Mouse (Mus musculus) adrenal gland, postnatal 10 days (tissue): ENCODE results near the gene Nop58. TPM values are rescaled to one million over a fixed set of nuclear protein-coding genes. Genes with fewer than 3 reads are reported as not detected.
"Not testable (repeated sequence)": the region's sequence is repeated elsewhere in the genome, so short reads cannot be mapped to it uniquely, and the experiment has no call there.

ENCODE experiments used
- DNase-seq: peaks from one replicate; pipeline ENCODE4 v3.0.0; 2021; ENCODE audit warnings: mixed read lengths
- total RNA-seq, 2 experiments: library from RNA; stranded (reverse); gene quantifications; 2 replicates each; pipeline ENCODE4 v1.2.3; 2021

Nop58 gene
- total RNA-seq, 2 experiments from 2014 or later: 114 to 126 TPM

DNA sequence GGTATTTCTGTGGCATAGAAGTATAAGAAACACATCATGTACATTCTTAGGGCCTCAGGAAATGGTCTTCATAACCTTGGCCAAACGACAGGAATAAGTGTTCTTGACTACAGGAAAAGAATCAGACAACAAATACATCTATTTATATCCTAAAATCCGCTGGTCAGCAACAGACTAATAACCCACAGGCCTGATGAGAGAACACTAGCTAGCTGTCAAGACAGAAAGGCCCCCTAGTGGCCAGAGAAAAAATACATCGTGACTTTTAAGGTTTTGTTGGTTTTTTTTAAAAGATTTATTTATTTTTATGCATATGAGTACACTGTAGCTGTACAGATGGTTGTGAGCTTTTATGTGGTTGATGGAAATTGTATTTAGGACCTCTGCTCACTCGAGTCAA lies 35.1 kb downstream of the Nop58 start:
- peak; percentile 21 for DNase-seq

DNA sequence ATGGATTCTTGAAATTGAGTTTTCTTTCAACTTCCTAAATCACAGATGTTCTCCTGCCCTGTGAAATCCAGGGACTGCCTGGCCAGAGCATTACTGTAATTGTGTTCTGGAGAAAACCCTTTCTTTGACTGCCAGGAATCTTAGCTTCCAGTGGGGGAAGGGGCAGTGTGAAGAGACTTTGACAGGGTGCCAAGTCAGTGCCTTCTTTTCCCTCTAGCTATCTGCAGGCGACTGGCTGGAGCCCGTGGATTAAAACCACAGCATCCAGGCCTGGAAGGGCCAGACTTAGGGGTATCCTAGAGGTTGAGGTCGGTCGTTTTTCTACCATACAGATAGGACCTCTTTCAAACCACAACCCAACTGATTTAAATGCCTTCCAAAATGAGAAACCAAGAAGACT lies 40.9 kb downstream of the Nop58 start:
- peak; percentile 48 for DNase-seq

DNA sequence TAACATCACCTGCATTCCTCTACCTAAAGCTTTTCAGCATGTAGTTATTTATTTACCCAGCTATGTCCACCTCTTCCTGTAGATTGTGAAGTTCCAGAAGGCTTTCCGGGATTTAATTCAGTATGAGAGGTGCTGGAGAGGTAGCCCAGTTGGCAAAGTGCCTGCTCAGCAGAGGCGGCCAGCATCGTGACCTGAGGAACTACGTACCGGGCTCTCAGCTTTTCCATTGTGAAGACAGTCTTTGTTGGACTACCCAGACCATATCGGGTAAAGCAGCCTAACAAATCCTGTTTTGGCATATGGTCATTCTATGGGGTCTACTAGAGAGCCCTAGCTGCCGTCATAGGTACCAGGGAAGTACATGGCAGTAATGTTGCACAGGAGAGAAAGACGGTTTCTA lies 45.3 kb downstream of the Nop58 start:
- DNase-seq: peak; percentile 26

DNA sequence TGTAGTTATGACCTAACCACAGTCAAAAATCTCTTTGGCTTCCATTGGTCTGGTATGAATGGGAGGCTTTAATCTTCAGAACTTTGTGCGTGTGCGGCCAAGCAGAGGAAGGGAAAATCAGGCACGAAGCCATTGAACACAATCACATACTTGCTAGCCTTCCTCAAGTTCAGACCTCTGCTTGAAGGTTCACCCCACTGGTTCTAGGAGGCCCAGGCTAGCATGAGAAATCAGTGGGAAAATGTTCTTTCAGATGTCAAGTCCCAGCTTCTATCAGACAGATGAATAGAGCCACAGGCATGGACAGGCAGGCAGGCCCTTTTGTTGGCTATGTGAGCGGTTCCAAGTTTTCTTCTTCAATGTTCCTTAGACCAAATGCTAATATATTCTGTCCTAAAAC lies 46.0 kb downstream of the Nop58 start:
- DNase-seq: no peak

DNA sequence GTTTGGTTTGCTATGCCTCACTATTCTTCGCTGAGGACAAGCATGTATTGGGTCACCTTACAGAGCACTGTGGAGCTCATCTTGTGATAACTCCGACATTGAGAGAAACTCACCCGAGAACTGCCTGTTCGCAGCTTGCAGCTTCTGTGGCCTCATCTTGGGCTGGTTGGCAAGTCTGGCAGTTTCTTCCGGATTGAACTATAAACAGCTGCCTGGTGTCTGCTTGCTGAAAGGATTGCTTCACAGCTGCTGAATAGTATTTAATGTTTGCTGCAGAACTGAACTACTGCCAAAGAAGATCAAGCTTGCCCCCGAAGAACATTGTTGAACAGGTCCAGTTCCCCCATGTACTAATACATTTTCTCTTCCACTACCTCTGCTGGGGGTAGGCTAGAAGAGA lies 49.3 kb downstream of the Nop58 start:
- DNase-seq: no peak

DNA sequence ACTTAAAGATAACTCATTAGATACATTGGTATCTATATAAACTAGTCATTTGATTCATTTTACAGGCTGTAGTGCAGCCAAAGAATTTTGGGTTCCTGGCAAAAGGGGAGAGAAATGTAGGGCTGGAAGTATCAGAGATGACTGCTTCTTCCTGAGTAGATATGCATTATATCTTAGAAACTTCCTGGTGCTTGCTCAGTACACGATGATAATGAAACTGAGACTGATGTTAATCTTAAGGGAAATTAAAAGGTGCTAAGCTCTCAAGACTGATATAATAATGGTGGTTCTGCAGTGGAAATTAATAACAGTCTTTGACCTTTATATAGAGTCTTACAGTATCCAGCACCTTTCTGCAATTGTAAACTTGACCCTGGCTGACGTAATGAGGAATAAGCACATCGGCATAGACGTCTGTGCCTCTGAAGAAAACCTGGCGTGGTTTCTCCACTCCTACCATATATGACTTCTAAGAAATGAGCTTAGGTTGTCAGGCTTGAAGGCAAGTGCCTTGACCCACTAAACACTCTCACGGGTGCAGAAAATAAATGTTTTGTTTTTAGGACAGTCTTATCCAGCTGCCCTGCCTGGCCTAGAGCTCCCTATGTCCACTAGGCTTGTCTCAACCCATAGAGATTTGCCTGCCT lies 54.1 kb downstream of the Nop58 start:
- DNase-seq: no peak

DNA sequence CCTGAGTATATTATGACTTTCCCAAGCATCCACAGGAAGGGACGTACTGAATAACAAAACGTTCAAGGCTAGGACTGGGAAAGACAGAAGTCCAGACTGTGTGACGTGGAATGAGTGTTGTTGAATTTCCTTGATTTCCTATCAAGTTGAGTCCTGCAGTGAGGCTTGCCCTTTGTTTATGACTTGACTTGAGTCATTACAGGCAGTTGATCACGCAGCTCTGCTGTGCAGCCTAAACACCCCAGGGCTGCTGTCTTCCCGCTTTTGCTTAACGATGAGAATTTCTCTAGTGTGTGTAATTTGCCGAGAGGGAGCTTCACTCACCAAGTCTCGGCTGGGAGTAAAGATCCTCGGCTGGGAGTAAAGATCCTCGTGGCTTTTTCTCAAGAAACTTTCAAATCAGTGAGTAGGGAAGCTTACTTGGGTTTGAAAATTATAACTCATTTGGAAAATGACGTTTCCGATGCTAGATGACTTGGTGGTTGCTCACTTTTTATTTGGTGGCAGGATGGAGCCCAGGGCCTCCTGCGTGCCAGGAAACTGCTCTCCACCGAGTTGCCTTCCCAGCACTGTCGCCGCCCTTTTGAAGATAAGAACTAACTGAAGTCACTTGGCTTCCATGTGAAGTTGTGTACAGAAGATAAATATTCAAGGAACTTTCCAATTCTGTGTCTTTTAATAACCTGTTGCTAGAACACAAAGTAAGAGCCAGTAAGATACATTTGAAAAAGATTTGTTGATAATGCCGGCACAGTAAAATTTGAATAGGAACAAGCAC lies 55.0 kb downstream of the Nop58 start:
- no peak for DNase-seq

DNA sequence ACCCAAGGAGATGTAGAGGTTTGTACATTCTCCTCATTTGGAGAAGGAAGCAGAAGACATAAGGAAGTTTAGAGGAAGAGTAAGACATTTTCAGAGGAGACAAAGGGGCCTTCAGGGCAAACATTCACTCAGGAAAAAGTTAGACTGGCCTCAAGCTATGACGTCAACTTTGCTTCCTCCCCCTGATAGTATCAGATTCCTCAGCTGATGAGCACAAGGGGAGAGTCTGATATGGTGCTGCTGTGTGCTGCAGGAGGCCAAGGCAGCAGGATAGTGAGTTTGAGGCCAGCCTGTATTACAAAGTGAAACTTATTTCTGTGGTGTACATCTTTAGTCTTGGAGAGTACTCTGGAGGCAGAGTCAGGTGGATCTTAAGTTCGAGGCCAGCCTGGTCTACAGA lies 64.3 kb downstream of the Nop58 start:
- no peak for DNase-seq

DNA sequence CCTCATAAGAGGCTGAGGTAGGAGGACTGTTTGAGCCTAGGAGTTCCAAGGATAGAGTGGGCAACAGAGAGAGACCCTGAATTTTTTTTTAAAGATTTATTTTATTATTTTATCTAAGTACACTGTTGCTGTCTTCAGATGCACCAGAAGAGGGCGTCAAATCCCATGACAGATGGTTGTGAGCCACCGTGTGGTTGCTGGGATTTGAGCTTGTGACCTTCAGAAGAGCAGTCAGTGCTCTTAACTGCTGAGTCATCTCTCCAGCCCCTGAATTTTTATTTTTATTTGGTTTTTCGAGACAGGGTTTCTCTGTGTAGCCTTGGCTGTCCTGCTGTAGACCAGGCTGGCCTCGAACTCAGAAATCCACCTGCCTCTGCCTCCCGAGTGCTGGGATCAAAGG lies 65.0 kb downstream of the Nop58 start:
- DNase-seq: not testable (repeated sequence)

DNA sequence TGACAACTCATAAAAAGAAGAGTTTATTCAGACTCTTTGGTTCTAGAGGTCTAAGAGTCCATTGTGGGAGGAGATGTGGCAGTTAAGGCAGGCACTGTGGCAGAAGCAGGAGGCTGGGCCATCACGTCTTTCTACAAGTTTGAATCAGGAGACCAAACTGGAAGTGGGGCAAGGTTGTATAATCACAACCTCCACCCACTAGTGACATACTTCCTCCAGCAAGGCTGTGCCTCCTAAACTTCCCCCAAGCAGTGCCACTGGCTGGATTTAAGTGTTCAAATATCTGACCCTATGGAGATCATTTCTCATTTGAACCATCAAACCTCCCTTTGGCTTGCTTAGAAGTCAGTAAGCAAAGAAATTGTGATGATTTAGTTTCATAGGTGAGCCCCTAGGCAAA lies 70.5 kb downstream of the Nop58 start:
- no peak for DNase-seq

DNA sequence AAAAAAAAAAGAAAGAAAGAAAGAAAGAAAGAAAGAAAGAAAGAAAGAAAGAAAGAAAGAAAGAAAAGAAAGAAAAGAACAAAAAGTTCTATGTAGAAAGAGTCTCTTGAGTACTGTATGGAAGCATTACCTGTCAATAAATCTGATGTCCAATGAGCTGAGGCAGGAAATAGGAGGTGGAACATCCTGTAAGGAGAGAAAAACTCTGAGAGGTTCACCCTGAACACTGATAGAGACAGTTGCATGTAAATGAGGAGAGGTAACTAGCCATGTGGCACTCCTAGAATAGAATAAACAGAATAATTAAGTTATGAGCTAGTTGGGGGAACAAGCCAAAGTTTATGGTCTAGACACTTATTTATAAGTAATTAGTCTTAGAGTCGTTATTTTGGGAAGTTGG lies 73.6 kb downstream of the Nop58 start:
- no peak for DNase-seq

DNA sequence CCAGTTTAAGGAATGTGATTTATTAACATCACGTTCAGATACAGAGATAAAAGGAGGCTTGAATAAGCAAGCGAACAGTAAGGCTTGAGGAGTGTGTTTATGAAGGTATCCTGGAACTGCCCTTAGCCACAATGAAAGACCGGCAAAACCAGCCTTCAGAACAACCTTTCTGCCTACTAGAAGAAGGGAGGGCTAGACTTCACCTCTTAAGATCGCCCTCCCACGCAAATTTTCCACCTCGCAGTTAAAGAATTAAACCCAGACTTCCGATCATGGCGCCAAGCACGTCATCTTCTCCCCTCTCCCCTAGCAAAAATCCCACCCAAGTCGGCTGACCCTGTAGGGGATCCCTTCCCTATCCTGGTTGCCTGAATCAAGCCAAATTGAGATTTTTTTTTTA lies 77.4 kb downstream of the Nop58 start:
- peak; percentile 30 for DNase-seq

DNA sequence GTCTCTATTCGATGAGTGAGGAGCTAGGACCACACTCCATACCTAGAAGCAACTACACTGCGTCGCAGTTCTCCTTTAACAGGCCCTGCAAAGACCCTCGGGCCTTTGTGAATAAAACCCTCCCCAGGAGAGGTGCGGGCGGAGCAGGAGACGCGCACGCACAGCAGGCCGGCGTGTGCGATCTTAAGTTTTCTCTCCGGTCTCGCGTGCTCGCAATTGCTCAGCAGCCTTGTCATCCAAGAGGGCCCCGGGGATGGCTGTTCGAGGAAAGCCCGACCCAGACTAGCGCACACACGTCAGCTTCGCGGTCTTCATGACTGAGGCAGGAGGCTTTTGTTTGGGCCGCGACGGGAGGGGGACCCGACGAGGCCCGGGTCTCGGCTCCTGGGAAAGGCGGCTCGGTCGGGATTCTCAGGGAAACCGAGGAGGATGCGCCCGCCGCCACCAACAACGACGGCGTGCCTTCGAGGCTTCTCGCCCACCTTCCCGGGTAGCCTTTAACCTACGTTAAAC lies 77.9 kb downstream of the Nop58 start:
- peak; percentile 66 for DNase-seq

DNA sequence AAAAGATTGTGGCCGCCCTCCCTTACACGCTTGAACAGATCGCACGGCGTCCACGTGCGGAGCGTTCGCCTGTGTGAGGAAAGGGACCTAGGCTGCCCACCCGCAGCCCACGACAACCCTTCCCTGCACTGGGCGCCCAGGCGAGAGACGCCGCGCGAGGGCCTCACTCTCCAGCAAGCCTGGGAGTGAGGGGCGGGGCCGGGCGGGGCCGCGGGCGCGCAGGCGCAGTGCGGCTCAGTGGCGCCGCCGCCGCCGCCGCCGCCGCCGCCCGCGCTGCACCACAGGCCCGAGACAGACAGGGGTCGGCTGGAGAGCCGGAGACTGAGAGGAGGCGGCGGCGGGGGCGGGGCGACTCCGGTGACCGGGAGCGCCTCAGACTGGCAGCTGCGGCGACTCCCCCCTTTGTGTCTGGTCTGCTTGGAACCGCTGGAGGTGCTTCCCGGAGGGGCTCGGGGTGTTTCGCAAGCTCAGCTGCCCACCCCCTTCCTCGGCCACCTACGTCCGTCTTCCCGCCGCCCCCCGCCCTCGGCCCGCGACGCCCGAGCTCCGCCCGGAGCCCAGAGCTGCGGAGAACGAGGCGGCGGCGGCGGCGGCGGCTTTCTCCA lies 78.5 kb downstream of the Nop58 start, which contains the start of gene Bmpr2:
Bmpr2 (plus strand) TSS at position 237 of the 605 bp plus-strand sequence.
- peak; percentile 94 for DNase-seq

DNA sequence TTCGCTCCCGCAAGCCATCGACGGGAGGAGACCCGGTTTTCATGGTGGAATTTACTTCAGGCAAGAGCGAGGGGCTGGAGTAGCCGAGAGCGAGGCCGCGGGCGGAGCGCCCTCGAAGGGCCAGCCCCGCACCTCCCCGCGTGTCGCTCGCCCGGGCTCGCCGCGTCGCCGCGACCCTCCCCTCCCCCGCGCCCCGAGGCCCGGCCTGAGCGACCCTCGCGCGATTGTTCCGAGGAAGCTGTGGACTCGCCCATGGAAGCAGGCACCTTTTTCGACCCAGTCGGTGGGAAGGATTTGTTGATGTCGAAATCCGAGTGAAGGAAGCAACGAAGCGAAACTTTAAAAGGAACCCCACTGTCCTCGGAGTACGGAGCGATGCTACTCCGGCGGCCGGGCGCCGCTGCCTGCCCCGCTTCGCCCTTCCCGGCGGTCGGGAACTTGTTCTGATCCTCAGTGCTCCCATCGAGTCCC lies 79.0 kb downstream of the Nop58 start:
- peak; percentile 77 for DNase-seq

DNA sequence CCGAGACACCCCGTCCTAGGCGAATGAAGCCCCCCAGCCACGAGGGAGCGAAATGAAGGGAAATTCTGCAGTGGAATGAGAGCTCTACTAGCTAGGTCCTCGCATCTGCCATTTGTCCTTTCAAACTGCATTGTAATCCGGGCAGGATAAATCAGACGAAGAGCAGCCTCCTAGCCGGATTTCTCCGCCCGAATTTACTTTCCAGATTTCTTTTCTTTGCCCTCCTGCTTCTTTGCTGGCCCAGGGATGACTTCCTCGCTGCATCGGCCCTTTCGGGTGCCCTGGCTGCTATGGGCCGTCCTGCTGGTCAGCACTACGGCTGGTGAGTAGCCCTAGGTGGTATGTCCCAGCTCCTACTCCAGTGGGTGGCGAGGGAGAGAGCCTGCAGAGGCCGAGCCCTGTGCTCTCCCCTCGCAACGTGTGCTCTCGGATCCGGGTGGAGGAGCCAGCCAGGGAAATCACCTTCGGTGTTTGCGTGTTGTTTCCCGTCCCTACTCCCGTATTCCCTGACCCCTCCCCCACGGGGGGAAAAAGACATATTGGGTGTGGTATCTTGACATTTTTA lies 79.7 kb downstream of the Nop58 start:
- DNase-seq: peak; percentile 56

DNA sequence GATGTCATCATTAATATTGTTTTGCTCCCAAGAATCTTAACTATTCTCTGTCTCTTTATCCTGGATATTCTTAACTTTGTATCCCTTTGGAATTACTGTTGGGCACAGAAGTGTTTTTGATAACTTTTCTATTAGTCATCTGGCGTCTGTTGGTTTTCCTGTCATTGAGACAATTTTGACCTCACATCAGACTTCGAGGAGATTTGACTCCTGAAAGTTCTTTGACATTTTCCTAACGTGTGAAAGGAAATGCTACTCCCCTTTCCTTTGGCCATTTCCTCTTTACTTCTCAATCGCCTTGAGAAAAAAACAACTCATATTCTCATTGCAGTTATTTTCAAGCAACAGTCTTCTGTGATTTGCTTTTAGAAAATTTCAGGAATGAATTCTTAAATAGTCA lies 80.5 kb downstream of the Nop58 start:
- DNase-seq: no peak

DNA sequence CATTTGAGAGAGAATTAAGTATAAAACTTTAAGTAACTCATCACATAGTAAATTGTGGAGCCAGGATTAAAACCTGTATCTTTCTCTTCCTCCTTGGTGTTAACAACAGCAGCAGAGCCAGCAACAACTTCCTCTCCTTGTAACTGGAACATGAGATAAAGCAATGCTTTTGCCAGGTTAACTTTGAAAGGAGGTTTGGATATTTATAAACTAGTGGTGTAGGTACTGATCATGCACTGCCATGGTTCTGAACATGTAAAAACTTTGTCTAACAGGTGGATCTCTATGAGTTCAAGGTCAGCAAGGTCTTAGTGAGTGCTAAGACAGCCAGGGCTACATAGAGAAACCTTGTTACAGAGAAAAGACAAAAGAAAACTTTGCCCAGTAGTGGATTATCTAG lies 81.9 kb downstream of the Nop58 start:
- no peak for DNase-seq
